Mouse (Mus musculus): ENCODE data around the gene Pcbd2. TPM values are rescaled to one million over a fixed set of nuclear protein-coding genes. Genes with fewer than 3 reads are reported as not detected.
"Not testable (repeated sequence)": the region's sequence is repeated elsewhere in the genome, so short reads cannot be mapped to it uniquely, and the experiment has no call there.

Pcbd2 gene
- 44.3 and 44.5 TPM in 2 replicates for polyA plus RNA-seq (2015; fragmentation: Nextera tagmentation; extraction: Ambion mirVana)

- Histone ChIP-seq H3K36me3 (peaks cover 32% of the 10 kb centered on the region), H3K4me2 (peak within 1 kb of the TSS; percentile 67), H3K4me1 (no peaks in the 10 kb centered on the region), H3K9me3 (no peaks in the 10 kb centered on the region), H3K9ac (peak within 1 kb of the TSS; percentile 63), H3K27ac (peak within 1 kb of the TSS; percentile 97), H3K4me3 (peak within 1 kb of the TSS; percentile 63), H3K27me3 (no peaks in the 10 kb centered on the region)
- WGBS: under 1% methylated on average over 70 of the region's 73 CpGs
- peak; percentile 76 for ATAC-seq (ENCODE audit: insufficient number of reproducible peaks, low FRiP score, low TSS enrichment, low read depth)
Measured at GRCm38 (mm10) chr13:55727120-55727838, at the start of gene Pcbd2. Pcbd2 (plus strand) TSS chr13:55727368.

- H3K4me1 ChIP-seq: no peaks in the 10 kb centered on the region
- no peak for ATAC-seq (ENCODE audit: insufficient number of reproducible peaks, low FRiP score, low TSS enrichment, low read depth)
- peaks cover 49% of the 10 kb centered on the region for H3K36me3 ChIP-seq
Measured at GRCm38 (mm10) chr13:55682201-55682600, 45.0 kb upstream of the Pcbd2 start.

DNA sequence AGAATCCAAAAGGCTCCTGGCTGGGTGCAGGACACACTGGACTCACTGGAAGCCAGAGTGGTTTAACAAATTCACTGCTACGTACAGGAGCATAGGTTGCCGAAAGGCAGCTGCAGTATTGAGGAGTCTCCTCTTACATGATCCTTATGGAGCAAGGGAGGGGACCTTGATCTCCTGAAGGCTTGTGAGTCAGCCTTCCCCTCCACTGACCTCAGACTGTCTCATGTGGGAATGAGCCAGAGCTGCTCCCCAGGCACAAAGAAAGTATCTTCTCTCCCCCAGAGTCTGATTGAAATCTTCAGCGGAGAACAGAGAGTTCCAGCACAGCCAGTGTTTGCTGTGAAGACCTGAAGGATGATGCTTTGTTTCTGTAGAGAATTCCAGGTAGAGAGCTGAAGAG is 43.6 kb upstream of the Pcbd2 start:
- Histone ChIP-seq H3K27ac (no peak overlapping the region), H3K9ac (no peak overlapping the region), H3K4me1 (no peaks in the 10 kb centered on the region), H3K36me3 (peaks cover 36% of the 10 kb centered on the region), H3K4me3 (no peak overlapping the region), H3K4me2 (no peak overlapping the region), H3K27me3 (no peaks in the 10 kb centered on the region), H3K9me3 (no peaks in the 10 kb centered on the region)
- ATAC-seq (ENCODE audit: insufficient number of reproducible peaks, low FRiP score, low TSS enrichment, low read depth): no peak
- 83% methylated on average over 3 of the region's 3 CpGs for WGBS

More at GRCm38 (mm10) chr13:55682201-55682600, 45.0 kb upstream of the Pcbd2 start:
- Histone ChIP-seq H3K9me3 (no peaks in the 10 kb centered on the region), H3K4me3 (no peak overlapping the region), H3K9ac (no peak overlapping the region), H3K27ac (no peak overlapping the region), H3K27me3 (no peaks in the 10 kb centered on the region), H3K4me2 (no peak overlapping the region)
- 83% methylated on average over 9 of the region's 9 CpGs for WGBS

DNA sequence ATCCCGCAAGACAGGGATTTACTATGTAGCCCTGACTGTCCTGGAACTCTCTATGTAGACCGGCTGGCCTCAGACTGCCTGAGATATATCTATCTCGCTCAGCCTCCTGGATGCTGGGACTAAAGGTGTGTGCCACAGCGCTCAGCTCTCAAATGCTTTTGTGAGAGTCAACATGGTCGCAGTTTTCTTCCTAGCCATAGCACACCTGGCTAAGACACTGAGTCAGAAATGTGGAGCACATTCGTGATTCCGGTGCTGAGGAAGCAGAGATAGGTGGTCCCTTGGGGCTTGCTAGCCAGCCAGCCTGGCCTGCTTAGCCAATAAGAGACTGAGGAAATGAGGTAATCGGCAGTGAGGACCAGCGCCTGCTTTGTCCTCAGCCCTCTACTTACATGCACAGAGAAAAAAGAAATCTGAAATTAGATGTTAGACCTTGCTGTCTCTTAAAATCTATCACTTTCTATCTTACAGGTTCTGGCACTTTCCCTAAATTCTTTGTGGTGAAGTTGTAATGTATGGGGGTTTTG is 41.0 kb upstream of the Pcbd2 start:
- Histone ChIP-seq H3K9me3 (no peaks in the 10 kb centered on the region), H3K4me3 (no peak overlapping the region), H3K27me3 (no peaks in the 10 kb centered on the region), H3K27ac (no peak overlapping the region), H3K4me2 (no peak overlapping the region), H3K36me3 (peaks cover 14% of the 10 kb centered on the region; the same call in 1 of the 2 replicates), H3K9ac (no peak overlapping the region), H3K4me1 (no peaks in the 10 kb centered on the region)
- no peak for ATAC-seq (ENCODE audit: insufficient number of reproducible peaks, low FRiP score, low TSS enrichment, low read depth)
- WGBS: 58% methylated on average over 9 of the region's 9 CpGs

GRCm38 (mm10) chr13:55687927-55688602 is 39.1 kb upstream of the Pcbd2 start:
- Histone ChIP-seq H3K4me3 (no peak overlapping the region), H3K4me2 (no peak overlapping the region), H3K27ac (no peak overlapping the region)

DNA sequence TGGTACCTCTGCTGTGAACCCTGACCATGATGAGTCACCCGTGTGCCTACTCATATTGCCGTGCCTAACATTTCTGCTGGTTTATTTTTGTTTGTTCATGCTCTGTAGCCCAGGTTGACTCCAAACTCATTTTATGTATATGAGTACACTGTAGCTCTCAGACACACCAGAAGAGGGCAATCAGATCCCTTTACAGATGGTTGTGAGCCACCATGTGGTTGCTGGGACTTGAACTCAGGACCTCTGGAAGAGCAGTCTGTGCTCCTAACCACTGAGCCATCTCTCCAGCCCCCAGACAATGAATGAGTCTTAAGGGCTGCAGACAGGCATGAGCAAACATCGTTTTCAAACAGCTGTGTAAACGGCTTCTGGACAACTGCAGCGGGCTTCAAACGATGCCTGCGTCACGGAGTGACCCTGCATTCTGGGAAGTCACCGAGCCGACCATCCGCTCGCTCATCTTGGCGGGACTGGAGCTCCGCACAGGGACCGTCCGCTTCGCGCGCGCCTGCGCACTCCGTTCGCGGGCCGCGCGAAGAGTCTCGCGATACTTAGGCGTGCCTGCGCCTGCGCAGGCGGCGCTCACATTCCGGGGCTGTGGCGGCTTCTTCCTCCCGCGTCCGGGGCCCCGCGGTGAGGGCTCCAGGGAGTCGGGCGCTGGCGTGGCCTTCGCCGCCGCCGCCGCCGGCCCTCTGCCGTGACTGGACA is 34.5 kb upstream of the Pcbd2 start, which contains the start of gene B230219D22Rik:
B230219D22Rik (plus strand) TSS at position 590 of the 708 bp plus-strand sequence.
- Histone ChIP-seq H3K4me3 (peak within 1 kb of the TSS; percentile 88), H3K27ac (peak within 1 kb of the TSS; percentile 97), H3K36me3 (no peaks in the 10 kb centered on the region), H3K9me3 (no peaks in the 10 kb centered on the region), H3K4me1 (peaks cover 19% of the 10 kb centered on the region), H3K4me2 (peak within 1 kb of the TSS; percentile 70), H3K9ac (peak within 1 kb of the TSS; percentile 99), H3K27me3 (no peaks in the 10 kb centered on the region)
- WGBS: 1% methylated on average over 51 of the region's 51 CpGs
- ATAC-seq (ENCODE audit: insufficient number of reproducible peaks, low FRiP score, low TSS enrichment, low read depth): peak; percentile 90

More at GRCm38 (mm10) chr13:55687927-55688602, 39.1 kb upstream of the Pcbd2 start:
- 0 out of 2 replicates have a peak, but pooled peaks cover 5% of the 10 kb centered on the region for H3K4me1 ChIP-seq
- no peaks in the 10 kb centered on the region for H3K36me3 ChIP-seq
- ATAC-seq (ENCODE audit: insufficient number of reproducible peaks, low FRiP score, low TSS enrichment, low read depth): no peak
- H3K9ac ChIP-seq: no peak overlapping the region
- no peaks in the 10 kb centered on the region for H3K9me3 ChIP-seq
- H3K27me3 ChIP-seq: no peaks in the 10 kb centered on the region
- 34% methylated on average over 4 of the region's 4 CpGs for WGBS

- Histone ChIP-seq H3K4me2 (peak overlapping the region; percentile 70), H3K27me3 (no peaks in the 10 kb centered on the region), H3K4me3 (peak overlapping the region; percentile 88), H3K27ac (peak overlapping the region; percentile 97), H3K9me3 (no peaks in the 10 kb centered on the region), H3K36me3 (peaks cover 2% of the 10 kb centered on the region; the same call in 1 of the 2 replicates), H3K9ac (peak overlapping the region; percentile 99), H3K4me1 (peaks cover 19% of the 10 kb centered on the region)
- peak; percentile 73 for ATAC-seq (ENCODE audit: insufficient number of reproducible peaks, low FRiP score, low TSS enrichment, low read depth)
- WGBS: under 1% methylated on average over 51 of the region's 70 CpGs
Measured at GRCm38 (mm10) chr13:55693243-55693721, 33.9 kb upstream of the Pcbd2 start.

DNA sequence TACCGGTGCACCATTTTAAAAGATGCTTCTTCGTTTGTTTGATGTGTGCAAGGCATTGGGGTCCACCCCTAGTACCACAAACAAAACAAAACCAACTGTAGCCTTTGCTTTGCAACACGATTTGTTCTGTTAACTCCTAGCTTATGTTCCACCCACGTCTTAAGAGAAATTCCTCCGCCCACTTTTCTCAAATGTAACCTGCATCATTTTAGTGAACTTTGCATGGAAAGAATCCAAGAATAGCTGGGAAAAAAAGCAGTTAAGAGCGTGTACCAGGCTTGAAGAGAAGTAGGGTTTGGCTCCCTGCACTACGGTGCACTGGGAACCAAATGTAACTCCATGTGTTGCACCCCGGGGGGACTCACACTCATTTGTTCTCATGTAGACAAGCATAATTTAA is 33.1 kb upstream of the Pcbd2 start:
- peak overlapping the region; percentile 99 for H3K9ac ChIP-seq
- WGBS: 4% methylated on average over 8 of the region's 8 CpGs
- no peak for ATAC-seq (ENCODE audit: insufficient number of reproducible peaks, low FRiP score, low TSS enrichment, low read depth)
- peak overlapping the region; percentile 70 for H3K4me2 ChIP-seq
- no peaks in the 10 kb centered on the region for H3K27me3 ChIP-seq
- peak overlapping the region; percentile 65 for H3K27ac ChIP-seq
- peak overlapping the region; percentile 88 for H3K4me3 ChIP-seq
- no peaks in the 10 kb centered on the region for H3K9me3 ChIP-seq
- peaks cover 11% of the 10 kb centered on the region for H3K36me3 ChIP-seq
- peaks cover 19% of the 10 kb centered on the region for H3K4me1 ChIP-seq

GRCm38 (mm10) chr13:55695989-55696388 is 31.2 kb upstream of the Pcbd2 start:
- not testable (repeated sequence) for H3K27me3 ChIP-seq; H3K9me3 ChIP-seq; H3K27ac ChIP-seq; H3K4me3 ChIP-seq; H3K4me2 ChIP-seq; ATAC-seq (ENCODE audit: insufficient number of reproducible peaks, low FRiP score, low TSS enrichment, low read depth); H3K9ac ChIP-seq
- peaks cover 26% of the 10 kb centered on the region for H3K36me3 ChIP-seq
- H3K4me1 ChIP-seq: peaks cover 19% of the 10 kb centered on the region
- WGBS: 100% methylated on average over 1 of the region's 3 CpGs

GRCm38 (mm10) chr13:55704301-55704700 is 22.9 kb upstream of the Pcbd2 start:
- Histone ChIP-seq H3K4me2 (no peak overlapping the region), H3K4me3 (no peak overlapping the region), H3K9me3 (no peaks in the 10 kb centered on the region), H3K36me3 (peaks cover 49% of the 10 kb centered on the region), H3K4me1 (peaks cover under 1% of the 10 kb centered on the region; the same call in 1 of the 2 replicates), H3K27me3 (no peaks in the 10 kb centered on the region), H3K9ac (no peak overlapping the region), H3K27ac (no peak overlapping the region)
- 86% methylated on average over 4 of the region's 4 CpGs for WGBS
- ATAC-seq (ENCODE audit: insufficient number of reproducible peaks, low FRiP score, low TSS enrichment, low read depth): no peak

DNA sequence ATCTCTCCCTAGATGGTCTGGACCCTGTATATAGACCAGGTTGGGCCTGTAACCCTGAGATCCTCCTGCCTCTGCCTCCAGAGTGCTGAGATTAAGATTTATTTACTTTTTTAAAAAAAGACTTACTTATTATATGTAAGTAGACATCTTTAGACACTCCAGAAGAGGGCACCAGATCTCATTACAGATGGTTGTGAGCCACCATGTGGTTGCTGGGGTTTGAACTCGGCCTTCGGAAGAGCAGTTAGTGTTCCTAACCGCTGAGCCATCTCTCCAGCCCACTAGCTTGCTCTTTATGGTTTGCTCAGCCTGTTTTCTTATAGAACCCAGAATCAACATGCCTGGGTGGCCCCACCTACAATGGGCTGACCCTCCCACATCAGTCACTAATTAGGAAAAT is 14.3 kb upstream of the Pcbd2 start:
- 90% methylated on average over 3 of the region's 3 CpGs for WGBS
- Histone ChIP-seq H3K4me3 (no peak overlapping the region), H3K4me2 (no peak overlapping the region), H3K27ac (no peak overlapping the region), H3K9me3 (no peaks in the 10 kb centered on the region), H3K27me3 (no peaks in the 10 kb centered on the region), H3K4me1 (peaks cover 16% of the 10 kb centered on the region), H3K9ac (no peak overlapping the region), H3K36me3 (peaks cover 3% of the 10 kb centered on the region)
- ATAC-seq (ENCODE audit: insufficient number of reproducible peaks, low FRiP score, low TSS enrichment, low read depth): no peak

Data from limb, embryonic 15.5 days (tissue).